Mouse (Mus musculus): ENCODE measurements at regions not wholly inside any gene's neighbourhood (a gene's known extent, or its start where the extent isn't known, plus 50 kb on each side); places are given as distances from the start of the nearest gene placed in this dataset.

DNA sequence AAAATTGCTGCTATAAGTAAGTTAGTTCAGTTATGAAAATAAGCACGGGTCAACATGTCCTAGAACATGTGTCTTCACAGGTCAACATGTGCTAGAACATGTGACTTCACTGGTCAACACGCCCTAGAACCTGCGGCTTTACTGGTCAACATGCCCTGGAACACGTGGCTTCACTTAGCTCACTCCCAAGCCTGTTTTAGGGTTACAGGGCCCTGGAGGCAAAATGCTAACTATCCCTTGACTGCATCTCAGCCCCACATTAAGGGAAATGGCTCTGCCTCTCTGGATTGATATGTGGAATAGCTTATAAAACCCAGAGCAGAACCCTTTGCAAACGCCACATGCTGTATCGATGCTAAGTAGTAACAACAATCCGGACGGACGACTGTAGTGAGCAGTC, 67.8 kb downstream of the Nkx6-1 start:
- DNase-seq = no peak

DNA sequence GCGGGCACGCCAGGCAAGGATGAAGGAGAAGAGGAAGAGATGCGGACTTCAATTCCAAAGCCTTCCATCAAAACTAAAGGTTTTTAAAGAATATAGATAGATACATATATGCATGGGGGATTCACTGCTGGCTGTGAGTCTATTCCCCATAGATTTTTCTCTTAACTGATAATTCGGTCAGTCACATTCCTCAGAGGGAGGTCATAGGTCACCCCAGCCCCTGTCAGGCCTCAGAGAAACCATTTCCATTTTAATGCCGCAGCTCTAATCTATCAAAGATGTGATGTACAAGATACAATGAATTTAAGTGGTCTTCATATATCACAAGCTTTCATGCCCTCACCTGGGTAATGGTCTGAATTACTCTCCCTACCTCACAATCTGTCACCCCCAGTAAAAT, 73.6 kb downstream of the Nkx6-1 start:
- DNase-seq = no peak

DNA sequence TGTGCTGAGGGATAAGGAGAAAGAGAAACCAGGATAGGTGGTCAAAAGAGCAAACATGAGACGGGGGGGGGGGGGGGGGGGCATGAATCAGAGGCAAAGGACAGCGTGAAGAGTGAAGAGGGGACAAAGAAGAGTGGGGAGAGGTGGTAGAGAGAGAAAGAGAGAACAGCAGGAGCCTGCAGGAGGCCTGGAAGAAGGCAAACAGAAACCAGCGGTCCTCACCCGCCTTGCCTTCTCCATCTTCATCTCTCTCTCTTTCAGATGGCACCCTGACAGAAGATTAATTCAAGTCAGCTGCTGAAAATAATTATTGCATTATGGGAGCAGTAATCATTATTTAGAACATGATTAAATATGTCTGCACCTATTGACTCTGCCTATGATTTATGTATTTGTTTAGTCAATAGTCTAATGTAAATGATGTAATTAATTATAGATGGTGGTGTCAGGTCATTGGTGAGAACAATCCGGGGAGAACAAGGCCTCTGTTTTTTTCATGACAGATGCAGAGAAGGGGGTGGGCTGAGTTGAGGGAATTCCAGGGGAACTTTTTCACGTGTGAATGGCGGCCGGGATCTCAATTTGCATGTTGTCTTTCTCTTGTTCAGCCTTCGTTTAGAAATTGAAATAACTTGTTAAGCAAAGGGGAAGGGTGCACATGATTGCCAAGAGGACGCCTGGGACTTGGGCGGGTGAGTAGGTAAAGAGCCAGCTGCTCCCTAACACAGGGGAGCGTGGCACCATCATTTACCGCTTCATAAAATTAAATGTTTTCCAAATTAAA, 74.3 kb downstream of the Nkx6-1 start:
- DNase-seq = no peak

DNA sequence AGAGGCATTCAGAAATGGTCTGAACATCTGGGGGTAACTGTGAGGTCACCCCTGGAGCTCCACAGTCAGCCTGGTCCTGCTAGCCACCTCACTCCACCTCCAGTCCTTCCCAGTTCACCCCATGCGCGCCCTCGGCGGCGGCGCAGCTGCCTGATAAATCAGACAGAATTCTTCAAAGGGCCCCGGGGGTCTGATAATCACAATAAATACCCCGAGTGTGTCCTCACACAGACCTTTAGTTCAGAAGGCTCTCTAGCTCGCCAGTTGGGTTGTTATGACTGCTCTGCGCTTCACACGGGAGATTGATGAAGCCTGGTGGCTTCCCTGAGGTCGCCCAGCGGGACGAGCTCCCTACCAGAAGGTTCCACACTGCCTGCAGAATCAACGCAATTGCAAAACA, 91.8 kb downstream of the Nkx6-1 start:
- DNase-seq = no peak

DNA sequence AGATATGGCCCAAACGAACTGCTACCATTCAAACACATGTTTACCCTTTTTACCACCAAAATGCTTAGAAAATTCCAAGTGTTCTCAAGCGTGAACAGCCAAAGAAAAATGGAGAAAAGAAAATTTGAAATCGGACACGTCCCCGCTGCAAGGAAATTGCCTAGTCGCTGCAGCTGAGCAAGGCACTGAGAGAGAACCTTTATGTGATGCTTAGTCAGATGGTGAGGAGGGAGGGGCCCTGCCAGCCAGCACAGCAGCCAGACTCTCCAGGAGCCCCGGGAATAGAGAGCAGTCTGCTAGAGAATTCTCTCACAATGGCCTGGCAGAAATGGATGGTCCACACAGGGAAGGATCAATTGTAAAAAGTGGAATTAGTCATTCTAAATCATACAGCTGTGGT, 99.0 kb downstream of the Nkx6-1 start:
- no peak for DNase-seq

DNA sequence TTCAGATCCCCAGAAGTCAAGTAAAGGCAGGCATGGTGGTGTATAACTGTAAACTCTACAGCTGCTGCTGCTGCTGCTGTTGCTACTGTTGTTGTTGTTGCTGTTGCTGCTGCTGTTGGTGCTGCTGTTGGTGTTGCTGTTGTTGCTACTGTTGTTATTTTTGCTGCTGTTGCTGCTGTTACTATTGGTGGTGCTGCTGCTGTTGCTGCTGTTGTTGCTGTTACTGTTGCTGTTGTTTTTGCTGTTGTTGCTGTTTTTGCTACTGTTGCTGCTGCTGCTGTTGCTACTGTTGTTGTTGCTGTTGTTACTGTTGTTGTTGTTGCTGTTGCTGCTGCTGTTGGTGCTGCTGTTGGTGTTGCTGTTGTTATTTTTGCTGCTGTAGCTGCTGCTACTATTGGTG, 104.4 kb downstream of the Nkx6-1 start:
- no peak for DNase-seq

DNA sequence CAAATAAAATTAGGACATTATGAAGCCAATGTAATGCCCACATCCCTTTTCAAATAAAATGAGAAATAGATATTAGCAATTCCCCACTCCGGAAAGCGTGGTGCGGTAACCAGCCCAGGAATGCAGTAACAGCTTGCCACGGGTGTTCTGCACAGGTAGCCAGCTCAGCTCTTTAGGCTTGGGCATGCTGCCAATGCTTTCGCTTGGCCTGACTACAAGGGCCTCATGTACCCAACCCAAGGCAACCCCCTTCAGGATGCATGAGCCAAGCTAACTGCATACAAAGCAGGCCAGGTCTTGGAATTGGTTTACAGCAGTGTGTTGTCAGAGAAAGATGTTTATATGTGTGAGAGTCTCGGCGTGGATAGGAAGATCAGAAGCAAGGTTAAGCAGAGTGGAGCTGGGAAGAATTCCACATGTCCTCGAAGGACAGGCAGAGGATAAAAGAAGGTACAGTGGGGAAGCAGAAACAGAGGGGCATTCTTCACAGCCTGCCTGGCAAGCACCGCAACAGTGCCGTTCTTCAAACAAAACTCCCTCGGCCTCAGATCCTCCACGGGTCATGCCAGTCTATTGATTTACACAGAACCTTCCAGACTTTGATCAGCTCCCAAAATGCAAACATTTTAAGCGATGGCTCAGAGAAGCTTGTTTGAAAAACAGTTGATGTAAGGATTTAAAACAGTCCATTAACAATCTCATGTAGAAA, 106.4 kb downstream of the Nkx6-1 start:
- no peak for DNase-seq

DNA sequence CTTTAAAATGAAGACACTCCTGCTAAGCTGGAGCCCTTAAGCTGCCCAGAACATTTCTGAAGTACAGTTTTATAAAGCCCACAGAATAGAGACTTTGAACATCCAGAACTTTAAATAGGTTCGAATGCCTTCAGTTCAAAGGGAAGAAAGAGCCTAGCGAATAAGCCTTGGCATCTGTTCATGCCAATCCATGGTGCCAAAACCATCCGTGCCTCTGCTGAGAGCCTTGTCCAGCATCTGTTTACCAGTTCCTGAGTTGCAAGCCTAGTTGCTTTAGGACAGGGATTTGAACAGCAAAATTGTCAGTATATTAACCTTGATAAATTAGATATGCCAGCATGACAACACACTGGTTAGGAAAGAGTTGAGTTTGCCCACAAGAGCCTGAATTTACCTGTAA, 107.6 kb downstream of the Nkx6-1 start:
- DNase-seq = no peak

DNA sequence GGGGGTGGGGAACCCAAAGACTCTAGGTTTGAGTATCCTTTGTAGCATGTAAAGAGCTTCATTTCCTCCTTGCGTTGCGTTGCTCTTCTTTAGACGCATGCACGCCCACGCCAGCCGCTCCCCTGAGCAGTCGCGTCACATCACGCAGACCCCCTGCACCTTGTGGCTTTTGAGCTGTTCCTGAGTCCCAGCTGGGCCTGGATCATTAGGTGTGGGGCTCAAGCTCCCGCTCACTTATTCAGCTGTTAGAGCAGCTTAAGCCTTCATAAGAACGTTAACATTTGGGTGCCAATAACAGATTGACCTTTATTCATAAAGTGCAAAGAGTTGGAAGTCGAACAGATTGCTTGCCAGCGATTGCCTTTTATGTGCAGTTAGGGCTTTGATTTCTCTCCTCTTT, 121.5 kb downstream of the Nkx6-1 start:
- no peak for DNase-seq

DNA sequence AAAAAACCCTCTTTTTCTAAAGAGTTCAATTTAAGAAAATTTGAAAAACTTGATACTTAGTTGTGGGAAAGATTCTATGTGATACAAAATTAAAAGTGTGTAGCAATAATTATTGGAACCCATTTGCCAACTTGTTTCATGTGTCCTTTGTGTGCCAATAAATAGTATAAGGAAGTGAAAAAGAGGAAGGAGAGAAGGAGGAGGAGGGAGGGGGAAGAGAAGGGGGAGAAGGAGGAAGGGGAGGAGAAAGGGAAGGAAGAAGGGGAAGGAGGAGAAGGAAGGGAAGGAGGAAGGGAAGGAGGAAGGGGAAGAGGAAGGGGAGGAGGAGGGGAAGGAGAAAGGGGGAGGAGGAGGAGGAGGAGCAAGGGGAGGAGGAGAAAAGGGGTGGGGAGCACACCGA, 125.0 kb downstream of the Nkx6-1 start:
- DNase-seq = no peak

DNA sequence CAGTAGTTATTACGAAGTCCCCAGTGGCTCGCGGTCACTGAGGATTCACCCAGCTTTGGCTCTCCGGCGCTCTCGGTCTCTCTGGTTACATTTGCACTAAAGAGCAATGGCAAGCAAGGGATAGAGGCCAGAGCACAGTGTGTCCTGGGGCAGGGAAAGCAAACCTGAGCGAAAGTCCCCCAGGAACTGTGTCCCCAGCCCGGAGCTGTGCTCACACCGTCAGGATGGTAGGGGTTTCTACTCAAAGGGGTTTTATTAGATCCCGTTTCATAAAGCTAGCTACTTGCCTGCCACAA, 125.6 kb downstream of the Nkx6-1 start:
- no peak for DNase-seq

DNA sequence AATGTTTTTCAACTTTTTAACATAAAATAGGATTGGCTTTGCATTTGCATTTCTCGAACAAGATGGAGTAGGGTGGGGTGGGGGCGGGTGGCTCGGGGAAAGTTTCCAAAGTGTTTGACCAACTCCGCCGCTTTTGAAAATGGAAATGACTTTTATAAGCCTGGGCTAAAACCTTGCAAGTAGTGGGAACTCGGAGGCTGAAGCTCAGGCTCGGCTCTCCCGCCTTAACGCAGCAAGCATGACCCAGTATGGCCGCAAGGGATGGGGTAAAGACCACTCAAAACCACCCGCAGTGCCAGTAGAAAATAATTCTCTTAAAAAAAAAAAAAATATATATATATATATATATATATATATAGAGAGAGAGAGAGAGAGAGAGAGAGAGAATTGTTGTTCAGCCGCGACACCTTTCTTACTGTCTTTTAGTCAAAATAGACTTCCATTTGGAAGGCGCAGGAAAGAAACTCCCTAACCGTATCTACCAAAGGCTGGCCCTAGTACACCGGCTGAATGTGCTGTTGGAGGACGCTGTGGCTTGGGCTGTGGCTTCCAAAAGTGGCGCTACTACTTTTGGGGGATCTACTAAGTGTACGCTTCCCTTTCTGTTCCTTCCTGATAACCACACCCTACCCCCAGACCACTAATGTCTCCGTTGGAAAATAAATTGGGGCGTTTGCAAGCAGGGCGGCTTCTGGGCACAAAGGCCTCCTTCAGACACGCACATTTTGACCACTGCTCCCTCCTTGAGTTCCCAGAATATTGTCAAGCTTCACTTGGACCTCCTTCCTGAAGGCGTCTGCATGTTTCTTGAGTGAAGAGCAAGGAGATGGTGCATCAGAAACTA, 126.2 kb downstream of the Nkx6-1 start:
- DNase-seq = no peak

DNA sequence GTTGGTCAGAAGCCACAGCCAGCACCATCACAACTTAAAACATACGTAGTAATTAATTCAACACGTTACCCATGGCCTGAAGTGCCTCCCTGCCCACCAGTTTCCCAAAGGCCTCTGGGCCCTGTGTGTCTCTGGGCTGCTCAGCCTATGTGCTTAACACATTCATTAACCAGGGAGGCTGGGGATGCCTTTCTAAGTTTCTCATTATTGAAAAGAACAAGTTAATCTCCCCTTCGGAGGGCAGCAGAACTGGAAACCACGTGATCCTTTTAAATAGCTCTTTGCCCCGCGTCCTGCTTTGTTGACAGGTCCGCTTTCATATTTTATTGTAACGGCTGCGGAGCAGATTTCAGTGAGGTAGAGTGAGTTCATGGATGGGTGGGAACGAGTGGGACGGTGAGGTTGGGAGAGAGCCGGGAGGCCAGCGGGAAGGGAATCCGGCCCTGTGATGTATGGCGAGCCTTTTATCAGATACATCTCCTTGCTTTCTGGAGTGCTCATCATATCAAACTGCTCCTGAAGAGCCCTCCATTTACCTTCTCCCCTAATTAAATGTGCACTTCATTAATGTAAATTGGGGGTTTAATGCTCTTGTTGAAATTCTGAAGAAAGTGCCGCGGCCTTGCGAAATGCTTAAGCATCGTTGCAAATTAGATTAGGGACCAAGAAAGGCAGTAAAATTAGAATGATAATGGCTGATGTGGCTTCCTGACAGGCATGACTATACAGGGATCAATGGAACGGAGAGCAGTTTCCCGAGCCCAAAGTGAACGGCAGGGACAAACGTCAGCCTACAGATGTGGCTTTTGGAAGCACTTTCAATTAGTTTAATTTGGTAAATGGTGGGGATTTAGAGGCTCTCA, 127.0 kb downstream of the Nkx6-1 start:
- DNase-seq = no peak

DNA sequence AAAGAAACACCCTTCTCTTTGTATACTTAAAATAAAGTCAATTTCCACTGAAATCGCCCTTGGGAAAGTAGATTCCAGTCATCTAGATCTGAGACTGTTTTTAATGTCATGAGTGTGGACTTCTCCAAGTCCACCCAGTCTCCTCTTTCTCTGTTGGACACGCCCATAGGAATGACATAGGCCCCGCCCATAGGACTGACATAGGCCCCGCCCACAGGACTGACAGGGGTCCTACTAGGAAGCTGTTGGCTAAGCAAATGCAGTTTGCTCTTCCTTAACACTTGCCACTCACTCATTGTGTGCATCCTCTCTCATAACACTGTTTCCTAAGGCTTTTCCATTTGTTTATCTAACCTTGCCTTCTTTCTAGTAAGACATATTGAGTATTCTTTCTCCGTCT, 129.3 kb downstream of the Nkx6-1 start:
- no peak for DNase-seq

DNA sequence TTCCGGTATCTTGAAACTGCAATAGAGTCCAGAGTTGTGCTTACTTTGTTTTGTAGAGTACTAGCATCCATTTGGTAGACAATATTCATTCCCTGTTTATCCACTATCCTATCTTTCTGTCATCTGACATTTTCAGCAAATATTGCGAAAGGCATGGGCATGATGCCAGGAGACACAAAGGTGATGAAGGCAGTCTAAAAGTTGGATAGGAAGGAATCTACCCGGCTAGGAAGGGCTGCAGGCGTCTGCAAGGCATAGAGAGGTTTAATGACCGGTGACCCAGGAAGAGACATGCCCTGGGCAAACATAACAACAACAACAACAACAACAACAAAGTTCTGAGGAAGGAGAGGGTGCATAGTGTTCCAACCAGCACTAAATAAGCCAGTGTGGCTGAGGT, 139.4 kb downstream of the Nkx6-1 start:
- no peak for DNase-seq

DNA sequence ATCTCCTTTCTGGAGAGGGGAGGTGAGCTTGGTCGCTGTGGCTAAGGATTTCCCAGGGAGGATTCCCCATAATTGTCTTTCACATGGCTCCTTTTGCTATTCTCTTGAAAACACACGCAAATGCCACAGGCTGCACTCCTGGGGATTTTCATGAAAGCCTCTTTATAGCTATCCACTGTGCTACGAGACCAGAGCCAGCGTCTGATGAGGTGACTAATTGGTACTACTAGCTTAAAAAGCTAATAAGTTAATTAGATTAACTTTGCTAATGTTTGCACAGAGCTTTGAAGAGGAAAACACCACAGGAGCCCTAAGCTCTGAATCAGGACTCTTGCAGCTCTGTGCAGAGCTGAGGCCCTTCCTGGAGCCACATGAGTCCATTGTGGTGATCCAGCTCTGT, 140.1 kb downstream of the Nkx6-1 start:
- no peak for DNase-seq

DNA sequence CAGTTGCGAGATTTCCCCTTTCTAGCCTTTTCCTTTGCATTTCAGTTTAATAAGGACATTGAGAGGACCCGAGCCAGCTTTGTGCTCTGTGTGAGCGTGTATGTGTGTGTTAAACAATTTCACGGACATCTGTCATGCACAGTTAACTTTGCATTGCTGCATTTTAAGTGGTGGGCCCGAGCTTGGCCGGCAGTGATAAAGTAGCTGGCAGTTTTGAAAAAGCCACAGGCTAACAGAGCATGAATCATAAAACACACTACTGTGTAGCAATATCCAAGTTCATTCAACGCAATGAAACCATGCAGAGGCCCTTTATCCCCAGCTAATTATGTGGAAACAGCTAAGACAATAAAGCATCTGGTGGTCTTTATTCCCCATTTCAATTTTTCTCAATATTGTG, 140.9 kb downstream of the Nkx6-1 start:
- no peak for DNase-seq

DNA sequence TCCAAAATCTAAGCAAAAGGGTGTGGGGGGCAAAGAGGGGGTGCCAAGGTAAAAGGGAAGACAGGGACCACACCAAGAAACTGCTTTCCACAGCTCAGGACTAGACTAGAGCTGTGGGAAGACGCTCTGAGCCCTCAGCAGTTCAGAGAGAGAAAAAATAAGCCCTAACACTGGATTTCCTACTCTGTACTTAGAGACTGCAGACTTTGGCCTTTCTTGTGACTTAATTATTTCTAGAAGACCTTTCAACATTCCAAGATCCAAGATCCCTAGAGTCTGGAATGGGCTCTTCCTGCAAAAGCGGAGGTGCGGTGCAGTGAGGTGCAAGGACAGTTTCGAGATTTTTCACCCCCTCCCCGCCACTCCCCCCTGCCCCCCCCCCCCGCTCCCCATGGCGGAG, 141.3 kb downstream of the Nkx6-1 start:
- no peak for DNase-seq

DNA sequence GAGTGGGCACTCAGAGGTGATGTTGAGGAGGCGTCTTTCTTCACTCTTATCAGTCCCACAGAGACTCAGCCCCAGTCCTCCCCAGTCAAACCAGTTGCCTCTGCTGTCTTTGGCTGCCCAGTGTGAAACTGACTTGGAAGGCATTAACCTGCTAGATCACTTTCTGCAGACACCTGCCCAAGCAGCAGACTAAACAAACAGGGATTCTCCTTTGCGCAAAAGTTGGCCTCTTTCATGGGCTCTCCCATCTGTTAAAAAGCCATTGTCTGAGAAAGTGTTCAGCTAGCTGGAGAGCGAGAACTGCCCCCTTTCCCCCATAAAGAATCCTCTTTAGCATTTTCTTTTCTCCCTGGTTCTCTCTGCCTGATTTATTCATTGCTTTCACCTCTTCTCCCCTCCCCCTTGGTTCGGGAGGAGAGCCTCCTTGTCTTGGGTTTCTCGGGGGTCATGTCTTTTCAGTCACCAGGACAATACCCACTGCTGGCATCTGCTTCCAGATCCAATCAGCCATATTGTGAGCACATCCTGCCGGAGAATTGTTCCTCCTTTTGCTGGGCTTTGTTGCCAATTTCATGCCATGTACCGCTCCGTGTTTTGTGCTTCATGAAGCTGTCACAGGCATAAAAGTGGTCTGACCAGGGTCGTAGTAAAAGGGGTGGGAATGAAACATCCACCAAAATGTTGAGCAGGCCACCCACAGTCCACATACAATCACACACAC, 143.7 kb downstream of the Nkx6-1 start:
- no peak for DNase-seq

DNA sequence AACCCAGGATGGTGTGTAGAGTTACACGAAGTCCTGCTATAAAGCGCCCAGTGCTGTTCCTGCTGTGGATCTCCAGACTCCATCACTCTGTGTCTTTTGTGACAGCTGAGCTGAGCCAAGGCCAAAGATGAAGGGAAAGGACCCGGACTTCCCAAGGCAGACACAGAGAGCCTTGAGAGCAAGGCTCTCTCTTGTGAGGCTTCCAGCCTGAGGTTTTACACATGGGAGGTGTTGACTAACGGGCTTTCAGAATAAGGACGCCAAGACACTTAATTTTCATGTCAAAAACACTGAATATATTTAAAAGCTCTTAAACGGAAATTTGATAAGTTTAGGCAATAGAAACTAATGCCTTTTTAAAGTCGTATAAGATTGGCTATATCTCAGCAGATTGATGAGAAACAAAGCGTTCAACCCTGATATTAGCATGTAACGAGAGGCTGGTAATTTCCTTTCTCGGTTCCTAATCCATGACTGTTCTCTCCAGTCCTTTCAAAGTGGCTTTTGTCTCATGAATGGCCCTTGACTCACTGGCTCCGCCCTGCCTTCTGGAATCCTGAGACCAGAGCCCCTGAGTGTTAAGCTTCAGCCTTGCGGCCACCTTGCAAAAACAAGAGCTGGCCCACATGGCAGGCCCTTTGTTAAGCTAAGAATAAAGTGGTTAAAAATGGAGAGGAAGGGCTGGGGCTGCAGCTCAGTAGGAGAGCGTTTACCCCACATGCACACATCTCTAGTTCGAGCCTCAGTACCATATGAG, 145.8 kb downstream of the Nkx6-1 start:
- DNase-seq = no peak

DNA sequence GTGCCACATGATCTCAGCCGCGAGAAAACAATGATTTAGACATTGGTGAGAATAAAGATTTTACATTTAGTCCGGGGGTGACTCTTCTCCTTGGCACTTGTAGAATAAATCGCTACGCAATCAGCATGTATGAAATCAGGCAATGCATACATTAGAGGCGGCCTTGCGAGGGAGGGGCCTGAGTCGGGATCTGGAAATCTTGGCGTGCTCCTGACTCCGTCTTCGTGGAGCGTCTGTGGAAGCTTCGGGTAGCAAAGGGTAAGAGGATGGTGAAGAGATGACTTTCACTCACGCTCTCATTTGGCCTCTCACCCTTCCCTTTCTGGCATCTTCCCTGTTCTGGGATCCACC, 167.1 kb downstream of the Nkx6-1 start:
- DNase-seq = no peak
